Mouse (Mus musculus) spleen, adult 12 weeks (tissue): Measurements from ENCODE around the gene Olfr728.

ENCODE experiments used
- DNase-seq: peaks from one replicate; pipeline ENCODE4 v3.0.0; 2022; ENCODE audit warnings: low spot score

The Olfr728 gene

DNA sequence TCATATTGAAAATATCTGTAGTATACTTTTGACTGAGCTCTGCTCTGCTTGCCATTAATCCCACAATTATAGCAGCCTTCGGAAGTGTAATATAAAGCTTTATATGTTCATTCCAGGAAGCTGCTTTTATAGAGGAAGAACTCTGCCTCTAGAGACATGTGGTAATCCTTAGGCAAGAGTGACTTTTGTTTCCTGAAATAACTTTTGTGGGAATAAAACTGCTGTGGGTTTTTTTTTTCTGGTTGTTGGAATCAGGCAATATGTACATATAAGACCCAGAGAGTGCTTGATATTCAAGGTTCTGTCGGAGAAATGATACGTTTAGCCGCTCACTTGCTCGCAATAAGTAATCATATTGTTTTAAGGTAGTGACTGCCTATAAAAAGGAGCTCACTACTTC is at the start of gene Olfr728:
Gene Olfr728 (minus strand): TSS at position 101 of the 400 bp plus-strand sequence.
- no peak for DNase-seq

DNA sequence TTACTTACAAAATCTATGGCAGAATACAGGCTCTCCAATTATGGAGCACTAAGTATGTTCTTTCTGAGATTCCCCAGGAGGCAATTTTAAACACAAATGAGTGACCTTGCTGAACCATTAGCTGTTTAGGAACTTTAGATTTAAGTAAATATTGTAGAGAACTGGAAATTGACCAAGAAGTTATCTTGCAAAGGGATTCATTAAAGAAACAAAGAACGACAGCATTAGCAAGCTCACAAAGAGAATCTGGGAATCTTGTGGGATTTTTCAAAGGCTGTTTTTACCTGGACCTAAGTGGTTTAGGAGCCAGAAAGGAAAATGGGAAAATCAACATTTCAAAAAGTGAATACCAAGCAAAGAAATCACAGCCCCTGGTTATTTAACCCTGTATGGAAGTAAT is 45.6 kb upstream of the Olfr728 start, which contains the start of gene Olfr730:
Gene Olfr730 (minus strand): TSS at position 101 of the 400 bp plus-strand sequence.
- DNase-seq: no peak

DNA sequence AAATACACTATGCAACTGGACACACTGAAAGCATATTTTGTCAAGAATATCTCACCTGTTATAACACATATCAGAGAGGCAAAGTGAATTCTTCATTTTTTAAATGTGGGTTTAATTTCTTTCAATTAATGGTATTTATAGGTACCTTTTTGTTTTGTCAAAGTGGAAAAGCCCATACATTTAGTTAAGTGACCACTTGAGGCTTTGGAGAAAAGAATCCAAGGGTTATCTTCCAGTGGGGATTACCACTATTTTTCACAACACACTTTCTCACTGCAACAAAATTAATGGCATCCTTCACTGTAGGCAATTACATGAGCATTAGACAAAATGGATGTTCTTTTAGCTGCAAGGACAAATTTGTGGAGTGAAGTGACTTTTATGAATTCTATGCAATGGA is 10.3 kb upstream of the Olfr728 start, which contains the start of gene Olfr729:
Gene Olfr729 (minus strand): TSS at position 101 of the 400 bp plus-strand sequence.
- no peak for DNase-seq

DNA sequence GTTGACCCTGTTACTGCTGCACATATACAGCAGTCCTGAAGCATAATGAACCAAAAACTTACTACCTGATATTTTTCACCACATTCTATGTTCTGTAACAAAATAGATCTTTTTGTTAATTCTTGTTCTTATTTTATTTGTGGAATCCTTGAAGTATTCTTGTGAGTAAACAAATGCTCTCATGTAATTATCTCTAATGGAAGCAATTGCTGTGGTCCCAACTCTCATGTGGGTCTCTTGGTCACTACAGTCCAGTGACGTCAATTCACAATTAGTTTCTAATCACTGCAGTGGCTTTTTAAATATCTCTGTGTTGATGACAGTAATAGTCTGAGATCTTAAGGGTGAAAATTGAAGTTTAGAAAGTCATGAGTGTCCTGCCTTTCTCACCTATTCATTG is 19.6 kb downstream of the Olfr728 start, which contains the start of gene Olfr727:
Gene Olfr727 (plus strand): TSS at position 301 of the 400 bp plus-strand sequence.
- no peak for DNase-seq

DNA sequence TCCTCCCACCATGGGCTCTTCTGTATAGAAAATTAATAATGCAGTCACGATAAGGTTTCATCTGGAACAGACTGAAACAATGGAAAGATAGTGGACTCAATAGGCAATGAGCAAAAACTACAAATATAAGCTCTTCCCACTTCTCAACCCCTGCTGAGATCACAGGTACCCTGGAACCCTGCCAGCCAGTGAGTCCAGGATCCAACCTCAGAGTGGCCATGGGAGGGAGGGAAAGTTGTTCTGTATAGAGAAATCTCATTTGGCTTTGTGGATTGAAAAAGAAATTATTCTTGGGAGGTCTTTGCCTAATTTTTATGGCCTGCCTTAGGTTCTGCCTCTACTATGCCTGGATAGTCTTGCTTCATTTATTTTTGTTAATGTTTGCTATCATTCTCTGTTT is 51.6 kb downstream of the Olfr728 start, which contains the start of gene Olfr726:
Gene Olfr726 (minus strand): TSS at position 101 of the 400 bp plus-strand sequence.
- DNase-seq: no peak
